Mouse (Mus musculus): ENCODE data around the gene Hist3h2ba. TPM values are rescaled to one million over a fixed set of nuclear protein-coding genes. Genes with fewer than 3 reads are reported as not detected.

The Hist3h2ba gene
- total RNA-seq, 2 experiments from 2014 or later: 172 to 180 TPM

DNA sequence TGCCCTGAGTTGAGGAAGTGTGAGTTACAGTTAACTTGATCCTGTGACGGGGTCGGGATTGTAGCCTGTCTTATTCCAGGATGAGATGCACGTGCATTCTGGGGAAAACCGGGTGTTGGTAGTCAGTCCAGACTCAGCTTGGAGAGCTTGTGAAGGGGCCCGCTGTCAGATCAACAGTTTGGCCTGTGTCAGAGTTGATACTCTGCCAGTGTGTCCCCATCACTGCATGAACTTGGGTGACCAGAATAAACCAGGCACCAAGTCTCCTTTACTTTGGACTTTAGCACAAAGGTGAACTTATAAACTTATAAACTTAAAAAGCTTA, 29.9 kb downstream of the Hist3h2ba start:
- intact Hi-C loops (cut with DNase I): loop anchor here (10.0 kb wide), 1 partner anchor 206 kb away; the partner anchor contains the start of gene Gjc2
- no peak for DNase-seq (ENCODE audit: extremely low spot score in 1 of 2, low spot score in 2 of 2)

DNA sequence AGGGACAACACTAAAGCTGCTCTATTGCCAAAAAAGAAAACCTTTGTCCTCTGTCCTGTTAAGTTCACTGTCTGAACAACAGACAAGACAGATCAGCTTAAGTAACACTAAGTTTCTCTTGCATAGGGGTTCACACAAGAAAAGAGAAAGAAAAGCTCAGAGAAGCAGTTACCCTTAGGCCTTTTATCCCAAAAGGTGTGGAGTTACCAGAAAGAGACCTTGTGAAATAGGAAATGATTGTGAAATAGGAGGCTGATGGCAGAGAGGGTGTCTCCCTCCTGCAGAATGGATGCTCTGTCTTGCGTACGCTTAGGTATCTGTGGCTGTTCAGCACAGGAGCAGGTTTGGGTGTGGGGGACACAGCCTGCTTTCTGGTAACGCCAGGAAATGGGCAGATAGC, 30.5 kb downstream of the Hist3h2ba start:
- intact Hi-C loops (cut with DNase I): loop anchor here (10.0 kb wide), 1 partner anchor 206 kb away; the partner anchor contains the start of gene Gjc2

DNA sequence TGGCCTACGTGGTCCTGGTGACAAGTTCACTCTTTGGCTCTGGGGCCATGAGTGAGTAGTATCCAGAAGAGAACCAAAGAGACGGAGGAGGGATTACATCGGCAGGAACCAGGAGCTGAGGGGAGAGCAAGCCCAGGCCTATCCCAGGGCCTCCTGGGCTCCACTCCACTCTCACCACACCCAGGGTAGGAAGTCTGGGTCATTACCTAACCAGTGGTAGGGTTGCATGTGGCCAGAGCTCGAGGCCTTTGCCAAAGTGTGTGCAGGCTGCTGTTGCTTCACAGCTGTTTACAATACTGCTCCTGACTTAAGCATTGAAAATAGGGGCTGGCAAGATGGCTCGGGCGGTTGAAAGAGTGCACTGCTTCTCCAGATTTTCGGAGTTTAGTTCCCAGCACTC, 30.9 kb downstream of the Hist3h2ba start:
- intact Hi-C loops (cut with DNase I): loop anchor here (10.0 kb wide), 1 partner anchor 205 kb away; the partner anchor contains the start of gene Gjc2
- DNase-seq (ENCODE audit: extremely low spot score in 1 of 2, low spot score in 2 of 2): no peak

More for the DNA sequence above, 30.5 kb downstream of the Hist3h2ba start:
- no peak for DNase-seq (ENCODE audit: extremely low spot score in 1 of 2, low spot score in 2 of 2)

DNA sequence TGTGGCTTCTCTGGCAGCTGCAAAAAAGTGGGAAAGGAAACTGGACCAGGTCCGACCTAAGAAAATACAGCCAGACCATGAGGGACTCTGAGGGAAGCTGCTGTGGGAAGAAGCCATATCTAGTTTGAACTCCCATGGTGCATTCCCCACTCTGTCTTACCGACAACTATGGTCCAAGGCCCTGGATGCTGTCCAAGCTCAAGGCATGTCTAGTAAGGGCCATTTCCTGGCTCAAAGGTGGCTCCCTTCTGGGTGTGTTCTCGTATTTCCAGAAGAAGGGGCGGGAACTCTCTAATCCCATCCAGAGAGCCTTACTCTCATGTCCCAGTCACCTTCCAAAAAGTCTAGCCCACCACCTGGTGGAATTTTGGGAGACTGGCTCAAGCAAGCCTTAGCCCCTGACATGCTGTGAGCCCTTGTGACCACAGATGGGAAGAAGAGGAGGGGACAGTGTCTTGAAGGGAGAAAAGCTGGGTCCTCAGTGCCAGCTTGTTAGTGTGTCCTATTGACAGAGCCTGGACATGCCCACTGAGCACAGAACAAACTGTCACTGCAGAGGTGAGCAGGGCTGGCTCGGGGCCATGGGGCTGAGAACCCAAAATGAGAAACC, 31.8 kb downstream of the Hist3h2ba start:
- no peak for DNase-seq (ENCODE audit: extremely low spot score in 1 of 2, low spot score in 2 of 2)
- intact Hi-C loops (cut with DNase I): no loop called here

DNA sequence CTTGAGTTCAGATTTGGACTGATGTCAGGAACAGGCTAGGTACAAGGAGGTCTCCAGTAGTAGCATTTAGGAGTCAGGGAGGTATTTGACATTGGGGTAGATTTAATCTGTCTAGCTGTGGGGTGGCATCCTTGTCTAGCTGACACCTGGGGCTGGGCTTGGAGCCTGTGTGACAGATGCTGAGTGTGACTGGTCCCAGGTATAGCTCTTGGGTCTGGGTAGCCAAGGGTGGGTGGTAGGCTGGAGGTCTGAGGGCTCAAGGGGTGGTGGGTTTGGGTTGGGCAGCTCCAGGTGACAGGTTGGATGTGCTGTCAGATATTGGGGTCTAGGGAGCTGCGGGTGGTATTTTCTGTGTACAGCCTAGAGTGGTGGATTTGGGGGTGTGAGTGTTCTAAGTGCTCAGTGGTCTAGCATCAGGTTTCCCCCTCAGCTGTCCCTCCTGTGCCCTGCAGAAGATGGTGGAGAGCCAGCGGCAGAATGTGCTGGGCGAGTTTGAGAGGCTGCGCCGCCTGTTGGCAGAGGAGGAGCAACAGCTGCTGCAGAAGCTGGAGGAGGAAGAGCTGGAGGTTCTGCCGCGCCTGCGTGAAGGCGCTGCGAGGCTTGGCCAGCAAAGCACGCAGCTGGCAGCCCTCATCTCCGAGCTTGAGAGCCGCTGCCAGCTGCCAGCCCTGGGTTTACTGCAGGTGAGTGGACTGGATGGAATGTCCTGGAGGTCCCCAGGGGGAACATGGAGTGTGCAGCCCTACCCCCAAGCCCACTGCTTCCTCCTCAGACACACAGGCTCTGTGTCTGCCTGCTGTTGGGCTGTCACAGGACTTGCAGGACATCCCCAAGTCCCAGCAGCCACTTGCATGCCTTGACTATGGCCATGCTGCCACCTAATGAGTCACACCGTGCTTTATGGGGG, 33.1 kb downstream of the Hist3h2ba start:
- intact Hi-C loops (cut with DNase I): no loop called here
- DNase-seq (ENCODE audit: extremely low spot score in 1 of 2, low spot score in 2 of 2): peak; percentile 70 to 87

DNA sequence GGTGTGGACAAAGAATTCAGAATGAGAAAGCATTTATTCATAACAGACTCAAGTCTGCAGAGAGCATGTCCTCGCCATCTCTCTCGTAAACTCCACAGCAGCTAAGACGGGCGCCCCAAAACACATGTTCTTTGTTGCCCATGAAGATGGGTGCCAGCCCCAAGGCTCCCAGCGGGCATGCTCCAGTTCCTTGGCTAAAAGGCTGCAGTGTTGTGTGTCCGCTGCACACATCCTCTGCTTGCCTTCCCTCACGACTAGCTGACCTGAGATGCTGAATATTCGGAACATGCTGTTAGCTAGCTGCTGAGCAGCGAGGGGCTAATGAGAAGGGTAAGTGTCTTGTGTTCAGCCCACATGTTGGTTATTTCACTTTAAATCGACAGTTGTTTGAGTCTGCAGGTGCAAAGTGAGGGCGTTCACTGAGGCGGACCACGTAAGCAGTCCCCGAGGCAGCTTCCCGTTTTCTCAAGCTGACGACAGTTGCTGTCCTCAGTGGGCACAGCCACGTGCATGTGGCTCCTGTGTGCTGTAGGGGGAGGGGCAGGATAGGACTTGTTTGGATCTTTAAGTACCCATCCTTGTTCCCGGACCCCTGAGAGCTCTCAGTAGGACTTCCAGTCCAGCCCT, 33.9 kb downstream of the Hist3h2ba start:
- peak in 1 of 2 experiments; percentile 38 for DNase-seq (ENCODE audit: extremely low spot score in 1 of 2, low spot score in 2 of 2)
- intact Hi-C loops (cut with DNase I): no loop called here

DNA sequence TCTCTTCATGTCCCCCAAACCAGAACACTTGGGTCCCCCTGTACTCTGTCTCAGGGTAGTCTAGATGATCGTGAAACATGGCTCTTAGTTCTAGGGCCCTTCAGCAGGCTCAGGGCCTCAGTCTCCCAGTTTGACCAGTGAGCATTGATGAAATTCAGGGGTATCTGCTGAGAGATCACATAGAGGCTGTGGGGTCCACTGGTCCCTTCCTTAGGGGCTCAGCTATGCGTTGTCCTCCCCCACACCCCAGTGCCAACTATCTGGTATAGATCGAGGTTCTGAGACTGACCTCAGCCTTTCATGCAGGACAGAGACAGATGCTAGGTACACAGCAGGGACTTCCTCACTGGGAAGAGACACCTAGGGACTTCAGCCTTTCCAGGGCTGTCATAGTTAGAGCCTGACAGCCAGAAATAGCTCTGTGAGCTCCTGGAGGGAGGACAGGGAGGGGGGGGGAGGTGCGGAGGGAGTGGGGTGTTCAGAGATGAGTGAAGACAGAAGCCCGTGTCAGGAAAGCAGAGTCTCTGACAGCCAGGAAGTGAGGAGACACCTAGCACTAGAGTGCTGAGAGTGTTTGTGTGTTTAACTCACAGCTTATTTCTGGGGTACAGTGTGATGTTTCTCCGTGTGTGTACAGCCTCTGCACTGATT, 35.1 kb downstream of the Hist3h2ba start:
- intact Hi-C loops (cut with DNase I): no loop called here
- DNase-seq (ENCODE audit: extremely low spot score in 1 of 2, low spot score in 2 of 2): peak in 1 of 2 experiments; percentile 7

DNA sequence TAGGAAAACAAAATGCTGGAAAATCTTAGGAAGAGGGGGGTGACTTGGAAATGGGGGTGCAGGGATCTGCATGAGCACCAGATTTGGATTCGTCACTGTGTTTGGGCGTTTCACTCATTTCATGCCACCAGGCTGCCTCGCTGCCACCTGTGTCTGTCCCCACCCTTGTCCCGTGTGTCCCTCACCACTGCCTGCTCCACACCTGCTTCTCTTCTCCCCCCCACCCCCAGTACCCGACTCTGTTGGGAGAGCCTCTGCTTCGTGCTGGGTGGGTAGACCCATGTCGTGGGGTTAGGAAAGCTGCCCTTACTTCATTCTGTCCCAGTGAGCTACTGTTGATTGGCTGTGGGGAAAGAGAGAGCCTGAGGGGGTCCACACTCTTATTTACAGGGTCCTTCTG, 35.9 kb downstream of the Hist3h2ba start:
- intact Hi-C loops (cut with DNase I): no loop called here
- peak in 1 of 2 experiments; percentile 18 for DNase-seq (ENCODE audit: extremely low spot score in 1 of 2, low spot score in 2 of 2)

DNA sequence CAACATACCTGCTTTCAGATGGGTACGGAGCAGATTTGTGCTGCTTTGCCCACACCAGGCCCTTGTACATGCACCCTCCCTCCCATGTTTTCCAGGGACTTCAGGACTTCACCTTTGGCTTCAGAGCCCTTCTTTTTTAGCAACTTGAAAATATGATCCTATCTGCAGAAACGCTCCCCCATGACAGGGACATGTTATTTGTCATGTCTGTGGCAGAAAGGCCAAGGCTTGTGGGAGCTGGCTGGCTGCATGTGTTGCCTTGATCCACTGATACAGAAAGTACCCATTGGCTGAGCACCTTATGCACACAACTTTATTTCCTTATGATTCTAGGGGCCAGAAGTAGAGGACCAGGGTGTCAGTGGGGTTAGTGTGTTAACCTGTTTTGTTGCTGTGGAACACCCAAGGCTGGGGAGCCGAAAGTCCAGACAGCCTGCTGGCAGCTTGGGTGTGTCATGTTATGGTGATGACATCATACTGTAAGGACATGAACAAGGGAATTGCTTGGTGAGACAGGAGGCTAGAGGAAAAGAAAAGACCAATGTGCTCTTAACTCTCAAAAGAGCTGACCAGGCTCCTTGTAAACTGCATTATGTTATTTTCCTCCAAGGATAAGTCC, 36.7 kb downstream of the Hist3h2ba start:
- intact Hi-C loops (cut with DNase I): no loop called here
- DNase-seq (ENCODE audit: extremely low spot score in 1 of 2, low spot score in 2 of 2): peak in 1 of 2 experiments; percentile 15

DNA sequence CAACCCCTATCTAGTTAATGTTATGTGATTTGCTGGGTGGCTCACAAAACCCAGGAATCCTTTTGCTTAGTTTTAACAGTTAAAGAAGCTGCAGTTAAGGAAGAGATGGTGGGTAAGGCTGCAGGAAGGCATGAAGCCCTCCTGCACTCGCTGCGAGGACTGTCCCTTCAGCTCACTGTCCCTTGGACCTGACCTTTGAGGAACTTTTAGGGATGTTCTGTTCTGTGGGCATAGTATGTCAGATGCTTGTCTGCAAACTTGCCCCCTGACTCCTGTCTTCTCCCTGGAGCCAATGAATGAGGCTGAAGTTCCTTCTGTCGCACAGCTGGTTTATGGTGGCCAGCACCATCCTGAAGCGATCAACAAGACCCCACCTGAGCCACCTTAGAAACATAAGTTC, 40.4 kb downstream of the Hist3h2ba start:
- peak in 1 of 2 experiments; percentile 6 for DNase-seq (ENCODE audit: extremely low spot score in 1 of 2, low spot score in 2 of 2)
- intact Hi-C loops (cut with DNase I): no loop called here

DNA sequence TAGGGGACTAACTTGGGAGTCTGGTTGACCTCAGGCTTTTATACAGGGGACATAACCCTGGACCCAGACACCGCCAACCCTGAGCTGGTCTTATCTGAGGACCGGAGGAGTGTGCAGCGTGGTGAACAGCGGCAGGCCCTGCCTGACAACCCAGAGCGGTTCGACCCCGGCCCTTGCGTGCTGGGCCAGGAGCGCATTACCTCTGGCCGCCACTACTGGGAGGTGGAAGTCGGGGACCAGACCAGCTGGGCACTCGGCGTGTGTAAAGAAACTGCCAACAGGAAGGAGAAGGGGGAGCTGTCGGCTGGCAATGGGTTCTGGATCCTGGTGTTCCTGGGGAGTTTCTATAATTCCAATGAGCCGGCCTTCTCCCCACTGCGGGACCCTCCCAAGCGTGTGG, 41.4 kb downstream of the Hist3h2ba start:
- DNase-seq (ENCODE audit: extremely low spot score in 1 of 2, low spot score in 2 of 2): peak in 1 of 2 experiments; percentile 38
- intact Hi-C loops (cut with DNase I): no loop called here

DNA sequence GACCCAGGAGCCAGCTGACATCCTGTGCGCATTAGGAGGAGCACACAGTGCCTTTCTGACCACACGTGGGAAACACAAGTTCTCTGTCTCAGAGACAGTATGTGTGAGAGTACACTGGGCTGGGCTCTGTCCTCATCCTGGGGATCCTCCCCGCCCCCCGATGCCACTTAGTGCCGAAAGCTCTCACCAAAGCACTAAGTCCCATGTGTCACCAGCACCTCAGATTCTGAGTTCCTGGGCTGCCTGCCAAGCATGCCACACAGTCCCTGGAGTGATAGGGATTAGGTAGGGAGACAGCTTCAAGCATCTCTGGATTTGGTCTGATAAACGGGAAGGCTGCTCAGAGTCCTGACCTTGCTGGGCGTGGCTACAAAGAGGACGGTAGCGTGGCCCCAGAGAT, 42.1 kb downstream of the Hist3h2ba start:
- peak in 1 of 2 experiments; percentile 60 for DNase-seq (ENCODE audit: extremely low spot score in 1 of 2, low spot score in 2 of 2)
- intact Hi-C loops (cut with DNase I): no loop called here

DNA sequence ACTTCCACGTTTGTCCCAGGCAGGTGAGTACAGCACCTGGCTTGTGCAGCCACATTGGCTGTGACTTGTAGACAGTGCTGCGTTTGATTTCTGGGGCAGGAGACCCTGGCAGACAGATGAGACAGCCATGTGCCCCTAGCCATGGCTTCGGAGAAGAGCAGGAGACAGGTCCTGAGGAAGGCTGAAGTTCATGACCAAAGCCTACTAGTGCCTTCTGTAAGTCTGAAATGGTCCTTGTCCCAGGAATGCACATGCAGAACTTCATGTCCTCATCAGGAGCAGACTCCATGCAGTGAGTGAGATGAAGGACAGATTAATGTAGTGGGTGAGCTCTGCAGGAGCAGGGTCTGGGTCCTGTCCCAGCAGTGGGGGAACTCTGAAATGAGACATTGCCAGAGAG, 43.2 kb downstream of the Hist3h2ba start:
- intact Hi-C loops (cut with DNase I): no loop called here
- peak in 1 of 2 experiments; percentile 11 for DNase-seq (ENCODE audit: extremely low spot score in 1 of 2, low spot score in 2 of 2)

DNA sequence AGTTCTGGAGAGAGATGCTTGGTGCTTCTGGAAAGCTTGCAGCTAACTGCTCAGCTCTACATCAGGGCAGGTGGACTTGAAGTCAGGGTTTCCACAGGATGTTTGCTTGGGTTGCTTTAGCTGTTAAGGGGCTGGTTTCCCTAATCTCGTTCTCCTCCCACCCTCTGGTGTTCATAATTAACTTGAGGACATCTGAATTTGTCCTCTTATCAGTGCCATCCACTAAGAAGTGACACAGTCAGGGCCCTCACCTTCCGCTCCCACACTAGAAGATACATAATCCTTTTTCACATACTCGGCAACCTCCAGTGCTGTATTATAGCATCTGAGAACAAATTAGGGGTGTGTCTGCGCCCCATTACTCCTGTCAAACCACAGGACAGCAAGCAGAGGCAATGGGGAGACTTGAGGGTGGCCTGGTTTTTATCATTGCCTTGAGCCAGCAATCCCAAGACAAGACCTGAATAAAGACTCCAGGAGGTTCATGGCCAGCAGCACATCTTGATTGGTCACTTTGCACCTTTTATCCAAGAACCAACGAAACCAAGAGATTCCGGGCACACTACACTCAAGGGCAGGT, 44.5 kb downstream of the Hist3h2ba start:
- intact Hi-C loops (cut with DNase I): no loop called here
- no peak for DNase-seq (ENCODE audit: extremely low spot score in 1 of 2, low spot score in 2 of 2)

DNA sequence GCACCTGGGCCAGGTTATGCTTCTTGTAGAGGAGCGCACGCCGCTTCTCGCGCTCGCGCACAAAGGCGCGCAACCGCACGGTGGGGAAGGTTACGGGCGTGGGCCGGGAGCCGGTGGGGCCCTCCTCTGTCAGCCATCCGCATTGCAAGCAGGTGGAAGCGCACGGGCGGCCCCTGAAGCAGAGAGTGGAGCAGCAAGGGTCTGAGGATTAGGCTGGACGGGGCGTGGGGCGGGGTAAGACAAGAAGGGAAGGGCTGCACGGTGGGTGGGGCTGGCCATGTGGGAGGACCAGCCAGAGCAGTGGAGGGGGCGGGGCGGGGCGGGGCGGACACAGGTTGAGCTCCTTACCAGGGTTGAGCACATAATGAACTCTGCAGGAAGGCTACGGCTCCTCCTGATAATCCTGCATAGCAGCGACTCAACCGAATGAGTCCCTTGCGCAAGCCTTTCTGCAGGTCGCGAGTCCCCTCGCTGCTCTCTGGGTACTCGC, 45.7 kb downstream of the Hist3h2ba start:
- intact Hi-C loops (cut with DNase I): no loop called here
- peak in 1 of 2 experiments; percentile 74 for DNase-seq (ENCODE audit: extremely low spot score in 1 of 2, low spot score in 2 of 2)

DNA sequence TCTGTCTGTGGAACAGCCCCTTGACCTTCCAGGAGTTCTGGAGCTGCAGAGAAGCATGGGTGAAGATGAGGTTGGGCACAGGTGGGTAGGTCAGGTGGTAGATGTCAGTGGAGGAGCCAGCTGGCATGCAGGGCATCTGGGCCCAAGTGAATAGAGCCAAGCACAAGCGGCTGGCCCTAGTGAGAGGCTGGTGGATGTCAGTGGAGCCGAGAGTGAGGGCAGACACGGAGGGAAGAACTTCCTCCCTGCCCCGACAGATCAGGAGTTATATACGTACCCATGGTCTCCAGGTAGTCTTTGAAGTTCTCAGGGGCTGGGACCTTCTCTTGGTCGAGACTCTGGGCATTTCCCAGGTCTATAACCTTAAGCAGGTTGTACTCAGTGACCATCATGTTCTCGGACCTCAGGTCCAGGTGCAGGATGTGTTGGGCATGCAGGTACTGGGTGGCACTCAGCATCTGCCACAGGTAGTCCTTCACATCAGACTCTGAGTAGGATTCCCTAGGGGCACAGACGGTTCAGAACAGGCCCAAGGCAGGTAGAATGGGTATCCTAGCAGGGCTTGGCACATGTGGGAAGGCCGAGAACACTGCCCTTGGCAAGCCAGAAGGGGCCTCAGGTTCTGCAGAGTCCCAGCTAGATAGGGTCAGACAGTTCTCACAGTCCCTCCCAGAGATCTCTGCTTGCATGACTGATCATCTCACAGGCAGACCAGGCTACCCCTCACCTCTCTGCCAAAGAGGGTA, 46.5 kb downstream of the Hist3h2ba start:
- DNase-seq (ENCODE audit: extremely low spot score in 1 of 2, low spot score in 2 of 2): peak in 1 of 2 experiments; percentile 14
- intact Hi-C loops (cut with DNase I): no loop called here

DNA sequence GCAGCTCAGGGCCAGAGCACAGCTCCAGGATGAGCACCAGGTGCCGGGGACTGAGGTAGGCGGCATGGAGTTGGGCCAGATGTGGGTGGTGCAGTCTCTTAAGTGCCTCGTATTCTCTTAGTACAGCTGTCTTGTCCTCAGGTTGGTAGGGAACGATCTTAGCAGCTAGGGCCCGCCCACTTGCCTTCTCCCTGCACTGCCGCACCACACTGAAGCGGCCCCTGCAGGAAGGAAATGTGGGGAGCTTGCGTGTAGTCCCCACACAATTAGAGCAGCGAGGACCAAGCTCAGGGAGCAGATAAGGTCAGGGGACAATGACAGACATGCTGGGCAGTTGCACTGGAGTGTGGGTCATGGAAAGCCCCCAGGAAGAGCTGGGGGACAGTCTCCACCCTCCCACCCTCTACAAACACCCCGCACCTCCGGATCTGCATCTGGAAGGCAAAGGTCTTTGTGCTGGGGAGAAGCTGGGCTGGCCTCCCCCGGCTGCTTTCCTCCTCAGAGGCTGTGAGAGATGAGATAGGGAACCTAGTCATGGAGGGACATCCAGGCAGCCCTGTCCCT, 47.2 kb downstream of the Hist3h2ba start:
- DNase-seq (ENCODE audit: extremely low spot score in 1 of 2, low spot score in 2 of 2): peak in 1 of 2 experiments; percentile 40
- intact Hi-C loops (cut with DNase I): no loop called here

Measured in left cerebral cortex, postnatal 10 days (tissue).